Mouse (Mus musculus): ENCODE results near the gene Gm21637. TPM values are rescaled to one million over a fixed set of nuclear protein-coding genes. Genes with fewer than 3 reads are reported as not detected.
"Not testable (repeated sequence)": the region's sequence is repeated elsewhere in the genome, so short reads cannot be mapped to it uniquely, and the experiment has no call there.

Gene Gm21637
- polyA plus RNA-seq (2016; fragmentation: Nextera tagmentation; extraction: Ambion mirVana): not detected in 2 replicates

- not testable (repeated sequence) for H3K4me1 ChIP-seq; H3K27ac ChIP-seq (replicated peaks); H3K27me3 ChIP-seq (ENCODE audit: low read depth, poor library complexity, severe bottlenecking); H3K36me3 ChIP-seq; DNase-seq (ENCODE audit: low spot score); H3K9me3 ChIP-seq (replicated peaks); H3K4me3 ChIP-seq
- WGBS: no CpG with 5 or more reads among the region's 1 CpGs
These were observed at the start of gene Gm21637 for GRCm38 (mm10) chrX:31961744-31962143. TSS of gene Gm21637 (plus strand) at chrX:31962044.

Other genes starting within 250 kb of the Gm21637 start
- gene Btbd35f25, start 244.9 kb upstream of the Gm21637 start, polyA plus RNA-seq (2016; fragmentation: Nextera tagmentation; extraction: Ambion mirVana): not detected in 2 replicates
- not detected in 2 replicates for gene Btbd35f22, start 85.8 kb downstream of the Gm21637 start, polyA plus RNA-seq (2016; fragmentation: Nextera tagmentation; extraction: Ambion mirVana)

Data from midbrain, embryonic 10.5 days (tissue).